Mouse (Mus musculus) heart, postnatal 0 days (tissue): Measurements from ENCODE around the gene Cdkl1. TPM values are rescaled to one million over a fixed set of nuclear protein-coding genes. Genes with fewer than 3 reads are reported as not detected.

Experiments used
- ATAC-seq: fragments of 200-750 bp; cut with Nextera tagmentation; 2 replicates; pipeline ENCODE4 v1.8.0; 2017; ENCODE audit warnings: low read depth, moderate number of reproducible peaks, moderate library complexity; ENCODE audit not compliant: insufficient read depth
- DNase-seq: peaks from one replicate; pipeline ENCODE4 v3.0.0-alpha.2; 2016; ENCODE audit warnings: low spot score
- H3K27ac ChIP-seq: fragments of 300-500 bp; sonication (generic); 2 replicates; pipeline ENCODE4 v1.5.1; 2014; ENCODE audit warnings: low read depth, mild to moderate bottlenecking
- H3K27me3 ChIP-seq: fragments of 300-500 bp; sonication (generic); 2 replicates; pipeline ENCODE4 v1.6.1; 2014; ENCODE audit warnings: low read length, mixed read lengths; ENCODE audit not compliant: control insufficient read depth, insufficient read depth
- H3K36me3 ChIP-seq: fragments of 300-500 bp; sonication (generic); replicated peaks from 2 replicates; pipeline ENCODE4 v1.6.1; 2014; ENCODE audit warnings: low read length, mixed read lengths; ENCODE audit not compliant: control insufficient read depth, insufficient read depth
- H3K4me1 ChIP-seq: fragments of 300-500 bp; sonication (generic); 2 replicates; pipeline ENCODE4 v1.6.1; 2014; ENCODE audit warnings: antibody characterized with exemption; ENCODE audit not compliant: control insufficient read depth, insufficient read depth
- H3K4me2 ChIP-seq: fragments of 300-500 bp; sonication (generic); 2 replicates; pipeline ENCODE4 v1.6.1; 2014; ENCODE audit warnings: low read depth, mild to moderate bottlenecking, low read length, moderate library complexity
- H3K4me3 ChIP-seq: fragments of 300-500 bp; sonication (generic); 2 replicates; pipeline ENCODE4 v1.5.1; 2014; ENCODE audit warnings: low read depth, low read length
- H3K9ac ChIP-seq: fragments of 300-500 bp; sonication (generic); replicated peaks from 2 replicates; pipeline ENCODE4 v1.6.1; 2014; ENCODE audit warnings: low read depth, low read length, mixed read lengths
- H3K9me3 ChIP-seq: fragments of 300-500 bp; sonication (generic); replicated peaks from 2 replicates; pipeline ENCODE4 v1.6.1; 2016; ENCODE audit warnings: low read length; ENCODE audit not compliant: control insufficient read depth
- CTCF ChIP-seq: IDR thresholded peaks from 2 replicates; pipeline ENCODE4 v1.5.1; 2016; ENCODE audit warnings: antibody characterized with exemption, control low read depth, low read depth
- EP300 ChIP-seq: IDR thresholded peaks from 2 replicates; pipeline ENCODE4 v1.6.1; 2016; ENCODE audit warnings: antibody characterized with exemption, low read depth
- WGBS: fragments of 180-500 bp; shearing (Covaris S2); extraction: QIAGEN DNeasy Blood & Tissue Kit; methylation state at CpG from one replicate; pipeline ENCODE4 v1.1.7; 2014; 5-methylcytosine and 5-hydroxymethylcytosine counted together
- polyA plus RNA-seq: library from polyadenylated mRNA; unstranded; fragments of >200 nt; fragmentation: Nextera tagmentation; extraction: Ambion mirVana; gene quantifications from 2 replicates; pipeline ENCODE4 v1.2.1, GENCODE M21; 2015
- total RNA-seq: library from RNA; depleted of rRNA; stranded (reverse); fragments of >200 nt; gene quantifications from 2 replicates; pipeline ENCODE4 v1.2.3, GENCODE M21; 2014; ENCODE audit warnings: low replicate concordance

Gene Cdkl1
- total and polyA plus RNA-seq, 2 experiments from 2014 or later = 3.8 to 6.0 TPM

GRCm38 (mm10) chr12:69781935-69782650 is 9.0 kb downstream of the Cdkl1 start:
- peak; percentile 38 for DNase-seq
- ATAC-seq = peak; percentile 72
- WGBS = 49% methylated on average over 10 of the region's 10 CpGs
- Histone ChIP-seq H3K27ac (peak overlapping the region; percentile 57), H3K9ac (no peak overlapping the region), H3K4me2 (0 out of 2 replicates have a peak overlapping the region, but pooled peaks have one; percentile 3), H3K4me1 (peaks cover 12% of the 10 kb centered on the region), H3K36me3 (no peaks in the 10 kb centered on the region), H3K27me3 (no peaks in the 10 kb centered on the region), H3K9me3 (no peaks in the 10 kb centered on the region), H3K4me3 (no peak overlapping the region)
- TF ChIP-seq CTCF = no peak
- no peak for TF ChIP-seq EP300

- TF ChIP-seq EP300 (no peak), CTCF (no peak)
- 87% methylated on average over 8 of the region's 8 CpGs for WGBS
- no peak for DNase-seq
Measured at GRCm38 (mm10) chr12:69781480-69781879, 9.6 kb downstream of the Cdkl1 start.

GRCm38 (mm10) chr12:69777957-69778356 is 13.1 kb downstream of the Cdkl1 start:
- no peak for DNase-seq
- 76% methylated on average over 2 of the region's 2 CpGs for WGBS
- no peak overlapping the region for H3K27ac ChIP-seq
- H3K4me1 ChIP-seq = peaks cover 23% of the 10 kb centered on the region
- H3K4me2 ChIP-seq = no peak overlapping the region
- TF ChIP-seq EP300 = no peak
- no peak for TF ChIP-seq CTCF
- no peaks in the 10 kb centered on the region for H3K9me3 ChIP-seq
- H3K36me3 ChIP-seq = no peaks in the 10 kb centered on the region
- H3K9ac ChIP-seq = no peak overlapping the region
- H3K4me3 ChIP-seq = no peak overlapping the region
- H3K27me3 ChIP-seq = no peaks in the 10 kb centered on the region
- no peak for ATAC-seq

More at GRCm38 (mm10) chr12:69781480-69781879, 9.6 kb downstream of the Cdkl1 start:
- Histone ChIP-seq H3K9ac (no peak overlapping the region), H3K4me2 (no peak overlapping the region), H3K27ac (0 out of 2 replicates have a peak overlapping the region, but pooled peaks have one; percentile 57), H3K36me3 (no peaks in the 10 kb centered on the region), H3K4me3 (no peak overlapping the region), H3K9me3 (no peaks in the 10 kb centered on the region), H3K27me3 (no peaks in the 10 kb centered on the region), H3K4me1 (peaks cover 16% of the 10 kb centered on the region)
- no peak for ATAC-seq

GRCm38 (mm10) chr12:69777341-69777730 is 13.7 kb downstream of the Cdkl1 start:
- H3K4me2 ChIP-seq = no peak overlapping the region
- TF ChIP-seq EP300 (no peak), CTCF (no peak)
- DNase-seq (no peak), ATAC-seq (no peak)
- 81% methylated on average over 6 of the region's 6 CpGs for WGBS
- H3K9ac ChIP-seq = no peak overlapping the region
- H3K9me3 ChIP-seq = no peaks in the 10 kb centered on the region
- peaks cover 22% of the 10 kb centered on the region for H3K4me1 ChIP-seq
- H3K4me3 ChIP-seq = no peak overlapping the region
- no peaks in the 10 kb centered on the region for H3K36me3 ChIP-seq
- peak overlapping the region; percentile 34 for H3K27ac ChIP-seq
- H3K27me3 ChIP-seq = no peaks in the 10 kb centered on the region

GRCm38 (mm10) chr12:69776607-69777340 is 14.3 kb downstream of the Cdkl1 start:
- Histone ChIP-seq H3K9me3 (no peaks in the 10 kb centered on the region), H3K27ac (peak overlapping the region; percentile 34), H3K4me3 (no peak overlapping the region), H3K27me3 (no peaks in the 10 kb centered on the region), H3K36me3 (no peaks in the 10 kb centered on the region), H3K4me2 (no peak overlapping the region), H3K9ac (no peak overlapping the region), H3K4me1 (peaks cover 17% of the 10 kb centered on the region)
- TF ChIP-seq EP300 (no peak), CTCF (no peak)
- ATAC-seq (peak; percentile 53; the same call in 1 of the 2 replicates), DNase-seq (no peak)
- 45% methylated on average over 11 of the region's 11 CpGs for WGBS
